Mouse (Mus musculus): ENCODE results near the gene 4833439L19Rik. TPM values are rescaled to one million over a fixed set of nuclear protein-coding genes. Genes with fewer than 3 reads are reported as not detected.

Gene 4833439L19Rik
- total RNA-seq, 2 experiments from 2014 or later: 156 to 171 TPM

DNA sequence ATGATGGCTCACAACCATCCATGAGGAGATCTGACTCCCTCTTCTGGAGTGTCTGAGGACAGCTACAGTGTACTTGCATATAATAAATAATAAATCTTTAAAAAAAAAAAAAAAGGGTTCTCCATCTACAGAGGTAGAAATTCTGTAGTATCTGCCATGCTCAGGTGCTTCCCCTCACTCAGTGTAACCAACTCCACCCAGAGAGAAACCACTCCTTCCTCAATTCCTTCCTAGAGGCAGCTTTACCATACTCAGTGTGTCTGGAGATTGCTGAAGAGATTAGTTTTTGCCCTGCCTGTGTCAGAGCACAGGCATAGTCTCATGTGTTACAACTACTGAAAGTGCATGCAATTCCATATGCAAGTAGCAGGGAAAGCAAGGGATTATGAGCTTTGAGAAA lies 33.1 kb downstream of the 4833439L19Rik start:
- no peak for DNase-seq (ENCODE audit: low spot score in 2 of 2)

- DNase-seq (ENCODE audit: low spot score in 2 of 2): no peak
Observed at GRCm38 (mm10) chr13:54527140-54527539, 38.1 kb downstream of the 4833439L19Rik start.

DNA sequence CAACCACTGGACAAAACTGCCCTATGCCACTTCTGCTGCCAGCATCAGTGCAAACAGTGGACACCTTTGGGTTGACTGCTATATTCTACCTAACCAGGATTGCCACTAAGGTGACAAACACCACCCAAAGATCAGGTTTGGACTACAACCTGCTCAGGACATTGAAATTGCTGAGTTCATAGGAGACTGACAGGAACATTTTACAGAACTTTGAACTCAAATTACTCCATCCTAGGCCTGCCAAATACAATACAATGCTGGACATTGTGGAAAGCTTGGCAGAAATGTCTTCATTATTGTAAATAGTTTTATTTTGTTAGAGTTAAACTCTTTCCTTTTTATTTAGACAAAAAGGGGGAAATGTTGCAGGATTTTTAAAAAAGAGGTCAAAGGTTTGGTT lies 44.1 kb downstream of the 4833439L19Rik start:
- DNase-seq (ENCODE audit: low spot score in 2 of 2): no peak

GRCm38 (mm10) chr13:54520221-54520620 lies 45.0 kb downstream of the 4833439L19Rik start:
- DNase-seq (ENCODE audit: low spot score in 2 of 2): no peak

DNA sequence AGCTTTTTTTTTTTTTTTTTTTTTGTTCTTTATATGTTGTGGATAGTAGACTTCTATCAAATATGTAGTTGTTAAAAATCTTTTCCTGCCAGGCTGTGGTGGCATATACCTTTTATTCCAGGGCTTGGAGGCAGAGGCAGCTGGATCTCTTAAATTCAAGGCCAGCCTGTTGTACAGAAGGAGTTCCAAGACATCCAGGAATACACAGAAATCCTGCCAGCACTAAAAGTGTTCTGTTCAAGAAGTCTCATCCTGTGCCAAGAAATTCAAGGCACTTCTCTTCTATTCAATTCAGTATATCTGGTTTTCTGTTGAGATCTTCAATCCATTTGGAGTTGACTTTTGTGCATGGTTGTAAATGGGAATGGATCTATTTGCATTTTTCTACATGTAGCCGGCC lies 59.3 kb downstream of the 4833439L19Rik start:
- DNase-seq (ENCODE audit: low spot score in 2 of 2): peak in 1 of 2 experiments; percentile 40

- no peak for DNase-seq (ENCODE audit: low spot score in 2 of 2)
Observed at GRCm38 (mm10) chr13:54504611-54505260, 60.5 kb downstream of the 4833439L19Rik start.

GRCm38 (mm10) chr13:54503604-54504521 lies 61.4 kb downstream of the 4833439L19Rik start, which contains the start of gene Simc1:
Simc1 (plus strand) TSS chr13:54503779.
- DNase-seq (ENCODE audit: low spot score in 2 of 2): peak; percentile 46 to 52

GRCm38 (mm10) chr13:54503278-54503603 lies 62.0 kb downstream of the 4833439L19Rik start:
- DNase-seq (ENCODE audit: low spot score in 2 of 2): peak in 1 of 2 experiments; percentile 40

- DNase-seq (ENCODE audit: low spot score in 2 of 2): no peak
Observed at GRCm38 (mm10) chr13:54501957-54502690, 63.1 kb downstream of the 4833439L19Rik start.

- no peak for DNase-seq (ENCODE audit: low spot score in 2 of 2)
Observed at GRCm38 (mm10) chr13:54501352-54501751, 63.9 kb downstream of the 4833439L19Rik start.

Small RNA genes lying within 50 kb of the gene (microRNA-seq; reads per million reads assigned to microRNA genes)
- gene Gm24195: 0 reads per million in 2 experiments

Other genes with a start within 250 kb of the 4833439L19Rik start
- 100 to 1,000 TPM; 818 to 860 TPM for gene Cplx2, start 194.1 kb downstream of the 4833439L19Rik start, total RNA-seq (2021)
- 10 to 100 TPM; 37.1 to 44.4 TPM for gene Thoc3, start 96.6 kb downstream of the 4833439L19Rik start, total RNA-seq (2021)
- gene Simc1, start 61.7 kb downstream of the 4833439L19Rik start, total RNA-seq (2021): 10 to 100 TPM; 14.0 to 16.2 TPM
- 10 to 100 TPM; 35.4 to 39.6 TPM for gene Arl10, start 9.6 kb upstream of the 4833439L19Rik start, total RNA-seq (2021)
- gene Nop16, start 24.7 kb upstream of the 4833439L19Rik start, total RNA-seq (2021): 10 to 100 TPM; 25.9 to 26.9 TPM
- 100 to 1,000 TPM; 170 to 186 TPM for gene Higd2a, start 24.8 kb upstream of the 4833439L19Rik start, total RNA-seq (2021)
- 100 to 1,000 TPM; 306 TPM for gene Cltb, start 45.9 kb upstream of the 4833439L19Rik start, total RNA-seq (2021)
- gene Faf2, start 56.3 kb upstream of the 4833439L19Rik start, total RNA-seq (2021): 10 to 100 TPM; 54.6 to 59.7 TPM
- gene Rnf44, start 128.5 kb upstream of the 4833439L19Rik start, total RNA-seq (2021): 100 to 1,000 TPM; 114 to 115 TPM
- gene Cdhr2, start 136.0 kb upstream of the 4833439L19Rik start, total RNA-seq (2021): under 1 TPM; 0.12 to 0.18 TPM
- 100 to 1,000 TPM; 149 to 150 TPM for gene Gprin1, start 184.4 kb upstream of the 4833439L19Rik start, total RNA-seq (2021)
- gene Sncb, start 201.2 kb upstream of the 4833439L19Rik start, total RNA-seq (2021): 100 to 1,000 TPM; 564 TPM
- gene Eif4e1b, start 218.6 kb upstream of the 4833439L19Rik start, total RNA-seq (2021): under 1 TPM; 0.35 to 0.62 TPM
- gene Tspan17, start 223.9 kb upstream of the 4833439L19Rik start, total RNA-seq (2021): 10 to 100 TPM; 85.8 to 95.7 TPM